Mouse (Mus musculus) lung, embryonic 14.5 days (tissue): ENCODE data around the gene Wdr73. TPM values are rescaled to one million over a fixed set of nuclear protein-coding genes. Genes with fewer than 3 reads are reported as not detected.
"Not testable (repeated sequence)": the region's sequence is repeated elsewhere in the genome, so short reads cannot be mapped to it uniquely, and the experiment has no call there.

Experiments
- ATAC-seq: fragments of 200-750 bp; cut with Nextera tagmentation; 2 replicates; pipeline ENCODE4 v1.8.0; 2017; ENCODE audit warnings: mild to moderate bottlenecking, moderate TSS enrichment, moderate library complexity; ENCODE audit not compliant: insufficient read depth
- DNase-seq: peaks from one replicate; pipeline ENCODE4 v3.0.0-alpha.2; 2015
- H3K27ac ChIP-seq: fragments of 300-500 bp; sonication (generic); 2 replicates; pipeline ENCODE4 v1.5.1; 2014; ENCODE audit warnings: low read depth, mild to moderate bottlenecking, moderate library complexity
- H3K27me3 ChIP-seq: fragments of 300-500 bp; sonication (generic); 2 replicates; pipeline ENCODE4 v1.6.1; 2014; ENCODE audit warnings: low read length, control low read depth; ENCODE audit not compliant: insufficient read depth
- H3K36me3 ChIP-seq: fragments of 300-500 bp; sonication (generic); 2 replicates; pipeline ENCODE4 v1.6.1; 2014; ENCODE audit warnings: control low read depth; ENCODE audit not compliant: insufficient read depth
- H3K4me1 ChIP-seq: fragments of 300-500 bp; sonication (generic); 2 replicates; pipeline ENCODE4 v1.6.1; 2014; ENCODE audit warnings: antibody characterized with exemption, control low read depth; ENCODE audit not compliant: insufficient read depth
- H3K4me2 ChIP-seq: fragments of 300-500 bp; sonication (generic); 2 replicates; pipeline ENCODE4 v1.6.1; 2014; ENCODE audit warnings: mild to moderate bottlenecking
- H3K4me3 ChIP-seq: fragments of 300-500 bp; sonication (generic); 2 replicates; pipeline ENCODE4 v1.5.1; 2014; ENCODE audit warnings: low read depth, low read length
- H3K9ac ChIP-seq: fragments of 300-500 bp; sonication (generic); 2 replicates; pipeline ENCODE4 v1.6.1; 2014
- H3K9me3 ChIP-seq: fragments of 300-500 bp; sonication (generic); 2 replicates; pipeline ENCODE4 v1.6.1; 2016; ENCODE audit warnings: low read depth, low read length, control low read depth
- CTCF ChIP-seq: IDR thresholded peaks from 2 replicates; pipeline ENCODE4 v1.5.1; 2016; ENCODE audit warnings: antibody characterized with exemption, low read depth
- WGBS: fragments of 180-500 bp; shearing (Covaris S2); extraction: QIAGEN DNeasy Blood & Tissue Kit; methylation state at CpG from one replicate; pipeline ENCODE4 v1.1.7; 2014; 5-methylcytosine and 5-hydroxymethylcytosine counted together
- polyA plus RNA-seq: library from polyadenylated mRNA; unstranded; fragments of >200 nt; fragmentation: Nextera tagmentation; extraction: Ambion mirVana; gene quantifications from 2 replicates; pipeline ENCODE4 v1.2.1, GENCODE M21; 2014

Wdr73 gene
- polyA plus RNA-seq = 29.0 and 30.9 TPM in 2 replicates

GRCm38 (mm10) chr7:80900944-80901501, at the start of gene Wdr73:
TSS of gene Wdr73 (minus strand) at chr7:80901269.
- DNase-seq (peak; percentile 97), ATAC-seq (peak; percentile 96)
- Histone ChIP-seq H3K27me3 (no peaks in the 10 kb centered on the region), H3K27ac (peak within 1 kb of the TSS; percentile 86), H3K4me3 (peak within 1 kb of the TSS; percentile 73), H3K4me2 (peak within 1 kb of the TSS; percentile 92), H3K9me3 (no peaks in the 10 kb centered on the region), H3K9ac (peak within 1 kb of the TSS; percentile 77), H3K4me1 (0 out of 2 replicates have a peak, but pooled peaks cover 7% of the 10 kb centered on the region), H3K36me3 (peaks cover 32% of the 10 kb centered on the region)
- WGBS = under 1% methylated on average over 36 of the region's 36 CpGs
- TF ChIP-seq CTCF = no peak

- 2% methylated on average over 44 of the region's 44 CpGs for whole genome bisulfite sequencing
- Histone ChIP-seq H3K4me1 (no peaks in the 10 kb centered on the region), H3K9ac (peak within 1 kb of the TSS; percentile 92), H3K27me3 (no peaks in the 10 kb centered on the region), H3K4me3 (peak within 1 kb of the TSS; percentile 85), H3K36me3 (0 out of 2 replicates have a peak, but pooled peaks cover 6% of the 10 kb centered on the region), H3K27ac (peak within 1 kb of the TSS; percentile 96), H3K9me3 (no peaks in the 10 kb centered on the region), H3K4me2 (peak within 1 kb of the TSS; percentile 91)
- no peak for TF ChIP-seq CTCF
- DNase-seq (peak; percentile 95), ATAC-seq (peak; percentile 100)
These were observed 46.6 kb upstream of the Wdr73 start, which contains the start of gene Sec11a for GRCm38 (mm10) chr7:80947445-80948350. TSS of gene Sec11a (minus strand) at chr7:80947780.

- 93% methylated on average over 4 of the region's 4 CpGs for WGBS
- DNase-seq (no peak), ATAC-seq (no peak)
- Histone ChIP-seq H3K4me2 (no peak overlapping the region), H3K27me3 (no peaks in the 10 kb centered on the region), H3K36me3 (peaks cover 3% of the 10 kb centered on the region; the same call in 1 of the 2 replicates), H3K4me3 (no peak overlapping the region), H3K27ac (no peak overlapping the region), H3K4me1 (no peaks in the 10 kb centered on the region), H3K9me3 (no peaks in the 10 kb centered on the region), H3K9ac (no peak overlapping the region)
- TF ChIP-seq CTCF = no peak
These were observed 38.7 kb upstream of the Wdr73 start for GRCm38 (mm10) chr7:80939808-80940207.

- H3K4me2 ChIP-seq, H3K9me3 ChIP-seq, H3K27me3 ChIP-seq, H3K9ac ChIP-seq, H3K4me3 ChIP-seq, H3K4me1 ChIP-seq, DNase-seq, H3K27ac ChIP-seq, ATAC-seq: not testable (repeated sequence)
- peaks cover 27% of the 10 kb centered on the region for H3K36me3 ChIP-seq
These were observed 36.2 kb upstream of the Wdr73 start for GRCm38 (mm10) chr7:80937304-80937666.

GRCm38 (mm10) chr7:80936617-80937303, 35.7 kb upstream of the Wdr73 start:
- not testable (repeated sequence) for H3K9ac ChIP-seq, H3K4me2 ChIP-seq, H3K27me3 ChIP-seq, H3K4me1 ChIP-seq, DNase-seq, H3K4me3 ChIP-seq, H3K27ac ChIP-seq, H3K9me3 ChIP-seq, ATAC-seq
- WGBS = 36% methylated on average over 7 of the region's 7 CpGs
- peaks cover 31% of the 10 kb centered on the region for H3K36me3 ChIP-seq

- DNase-seq (no peak), ATAC-seq (no peak)
- no peaks in the 10 kb centered on the region for H3K27me3 ChIP-seq
- no peak overlapping the region for H3K4me2 ChIP-seq
- 88% methylated on average over 1 of the region's 1 CpGs for WGBS
- TF ChIP-seq CTCF = no peak
- peaks cover 36% of the 10 kb centered on the region for H3K36me3 ChIP-seq
- H3K4me1 ChIP-seq = no peaks in the 10 kb centered on the region
- H3K9ac ChIP-seq = no peak overlapping the region
- H3K27ac ChIP-seq = no peak overlapping the region
- H3K4me3 ChIP-seq = no peak overlapping the region
- H3K9me3 ChIP-seq = no peaks in the 10 kb centered on the region
These were observed 34.8 kb upstream of the Wdr73 start for GRCm38 (mm10) chr7:80935834-80936233.

- ATAC-seq (no peak), DNase-seq (no peak)
- Histone ChIP-seq H3K27ac (no peak overlapping the region), H3K9ac (no peak overlapping the region), H3K9me3 (no peaks in the 10 kb centered on the region), H3K4me1 (no peaks in the 10 kb centered on the region), H3K27me3 (no peaks in the 10 kb centered on the region), H3K4me2 (no peak overlapping the region), H3K36me3 (peaks cover 36% of the 10 kb centered on the region), H3K4me3 (no peak overlapping the region)
- WGBS = 96% methylated on average over 1 of the region's 1 CpGs
- no peak for TF ChIP-seq CTCF
These were observed 31.7 kb upstream of the Wdr73 start for GRCm38 (mm10) chr7:80932777-80933176.
